Mouse (Mus musculus): ENCODE results near the gene Foxk2.

DNA sequence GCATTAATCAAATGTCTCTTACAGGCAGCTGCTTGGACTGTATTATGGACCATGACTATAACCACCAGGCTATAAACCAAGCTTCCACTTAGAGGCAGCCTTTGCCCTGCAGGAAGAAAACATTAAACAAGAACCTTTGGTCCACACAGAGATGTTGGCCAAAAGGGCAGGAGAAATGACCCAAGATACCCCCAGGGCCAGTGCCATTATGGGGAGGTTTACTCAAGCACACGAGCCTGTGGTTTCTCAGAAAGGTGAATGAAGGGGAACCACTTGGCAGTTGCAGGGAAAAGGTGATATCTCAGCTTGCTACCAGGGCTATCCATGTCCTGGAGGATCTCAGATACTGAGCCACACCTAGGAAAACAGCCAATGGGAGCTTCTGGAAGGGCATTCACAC, 66.2 kb downstream of the Foxk2 start:
- no peak for TF ChIP-seq POLR2A (IDR thresholded peaks at IDR 0.05; ENCODE audit: insufficient read length, low read depth)
- no peak for TF ChIP-seq USF1 (IDR thresholded peaks at IDR 0.05; ENCODE audit: low read depth)
- no peak for TF ChIP-seq CEBPB (IDR thresholded peaks at IDR 0.05; ENCODE audit: insufficient read depth, poor library complexity, severe bottlenecking)
- TF ChIP-seq MAX (IDR thresholded peaks at IDR 0.05; ENCODE audit: low read depth), result no peak
